Mouse (Mus musculus) regulatory T cell (primary cell): Measurements from ENCODE around the gene Sept1.

ENCODE experiments used
- in situ Hi-C: fragments of 300-600 bp; cut with MboI, MseI; formaldehyde crosslinking; loops from one replicate; pipeline ENCODE4 v1.15.1; 2025; ENCODE audit warnings: high pct_unique_total_duplicates

Sept1 gene

GRCm38 (mm10) chr7:127194011-127194632, 38.8 kb downstream of the Sept1 start:
- in situ Hi-C loops: no loop called here

GRCm38 (mm10) chr7:127192989-127193388, 39.9 kb downstream of the Sept1 start:
- in situ Hi-C loops: no loop called here

GRCm38 (mm10) chr7:127190672-127191071, 42.3 kb downstream of the Sept1 start:
- in situ Hi-C loops: no loop called here

- in situ Hi-C loops: no loop called here
These were observed 44.3 kb downstream of the Sept1 start for GRCm38 (mm10) chr7:127188305-127189276.

- in situ Hi-C loops: no loop called here
These were observed 45.6 kb downstream of the Sept1 start for GRCm38 (mm10) chr7:127187351-127187750.

GRCm38 (mm10) chr7:127185601-127186000, 47.3 kb downstream of the Sept1 start:
- in situ Hi-C loops: no loop called here

- in situ Hi-C loops: loop anchor here (5.0 kb wide), 1 partner anchor 47 kb away; the partner anchor contains the start of gene Spn
These were observed 48.2 kb downstream of the Sept1 start for GRCm38 (mm10) chr7:127184720-127185119.

- in situ Hi-C loops: loop anchor here (5.0 kb wide), 1 partner anchor 47 kb away; the partner anchor contains the start of gene Spn
These were observed 49.1 kb downstream of the Sept1 start for GRCm38 (mm10) chr7:127183828-127184227.

GRCm38 (mm10) chr7:127183345-127183744, 49.6 kb downstream of the Sept1 start:
- in situ Hi-C loops: loop anchor here (5.0 kb wide), 1 partner anchor 46 kb away; the partner anchor contains the start of gene Spn

GRCm38 (mm10) chr7:127181724-127182123, 51.2 kb downstream of the Sept1 start:
- in situ Hi-C loops: loop anchor here (5.0 kb wide), 1 partner anchor 44 kb away; the partner anchor contains the start of gene Spn

GRCm38 (mm10) chr7:127180783-127181182, 52.1 kb downstream of the Sept1 start:
- in situ Hi-C loops: loop anchor here (5.0 kb wide), 1 partner anchor 43 kb away; the partner anchor contains the start of gene Spn

GRCm38 (mm10) chr7:127176937-127177336, 56.0 kb downstream of the Sept1 start:
- in situ Hi-C loops: no loop called here

GRCm38 (mm10) chr7:127166501-127166900, 66.4 kb downstream of the Sept1 start:
- in situ Hi-C loops: no loop called here

- in situ Hi-C loops: no loop called here
These were observed 67.1 kb downstream of the Sept1 start for GRCm38 (mm10) chr7:127165607-127166493.
